8 mouse cellular contexts compared by ENCODE assay signal in genomic region chr4:119223696-119224095, GRCm38 (mm10). TPM values are rescaled to one million over a fixed set of nuclear protein-coding genes. Genes with fewer than 3 reads are reported as not detected.
DNase-seq lines count a peak whose midpoint lies in the region; ATAC-seq and TF ChIP-seq lines count a peak whose summit lies in the region.

No protein-coding gene starts in this region.

- no peaks in the 10 kb centered on the region for H3K27me3 ChIP-seq in forebrain, postnatal 0 days (ENCODE audit: insufficient read depth, low read length)
- H3K27me3 ChIP-seq in forebrain, embryonic 15.5 days, result no peaks in the 10 kb centered on the region
- H3K27me3 ChIP-seq in embryonic facial prominence, embryonic 11.5 days (ENCODE audit: control insufficient read depth, insufficient read depth, low read length), result no peaks in the 10 kb centered on the region
- H3K27me3 ChIP-seq in liver, adult 2 months (ENCODE audit: control insufficient read depth, insufficient read depth, low read length), result no peaks in the 10 kb centered on the region

- no peaks in the 10 kb centered on the region for H3K9me3 ChIP-seq in forebrain, postnatal 0 days (ENCODE audit: low read length)
- no peaks in the 10 kb centered on the region for H3K9me3 ChIP-seq in forebrain, embryonic 15.5 days
- no peaks in the 10 kb centered on the region for H3K9me3 ChIP-seq in embryonic facial prominence, embryonic 11.5 days (replicated peaks; ENCODE audit: control insufficient read depth, low read length)

- no peaks in the 10 kb centered on the region for H3K4me1 ChIP-seq in forebrain, postnatal 0 days (ENCODE audit: insufficient read depth)
- no peaks in the 10 kb centered on the region for H3K4me1 ChIP-seq in forebrain, embryonic 15.5 days
- H3K4me1 ChIP-seq in embryonic facial prominence, embryonic 11.5 days (ENCODE audit: control insufficient read depth, insufficient read depth, low read length), result no peaks in the 10 kb centered on the region
- peaks cover 23% of the 10 kb centered on the region for H3K4me1 ChIP-seq in liver, adult 2 months (ENCODE audit: control insufficient read depth, insufficient read depth, low read length)

- no peak overlapping the region for H3K9ac ChIP-seq in forebrain, postnatal 0 days
- H3K9ac ChIP-seq in forebrain, embryonic 15.5 days (replicated peaks), result no peak overlapping the region
- H3K9ac ChIP-seq in embryonic facial prominence, embryonic 11.5 days (replicated peaks; ENCODE audit: low read length), result no peak overlapping the region
- H3K9ac ChIP-seq in liver, adult 2 months (ENCODE audit: low read depth, low read length), result no peak overlapping the region

- 85% methylated on average over 1 of the region's 1 CpGs for WGBS in forebrain, postnatal 0 days
- WGBS in forebrain, embryonic 15.5 days, result 87% methylated on average over 1 of the region's 1 CpGs
- WGBS in embryonic facial prominence, embryonic 11.5 days, result 96% methylated on average over 1 of the region's 1 CpGs
- 53% methylated on average over 1 of the region's 1 CpGs for WGBS in liver, adult 2 months

- no peak overlapping the region for H3K4me3 ChIP-seq in forebrain, postnatal 0 days (ENCODE audit: low read depth, low read length)
- H3K4me3 ChIP-seq in forebrain, embryonic 15.5 days, result no peak overlapping the region
- H3K4me3 ChIP-seq in embryonic facial prominence, embryonic 11.5 days (ENCODE audit: low read depth, low read length), result no peak overlapping the region
- no peak overlapping the region for H3K4me3 ChIP-seq in liver, adult 2 months (ENCODE audit: insufficient read depth, low read depth, low read length)

- no peak overlapping the region for H3K27ac ChIP-seq in forebrain, postnatal 0 days (ENCODE audit: low read depth, low read length)
- no peak overlapping the region for H3K27ac ChIP-seq in forebrain, embryonic 15.5 days (replicated peaks)
- no peak overlapping the region for H3K27ac ChIP-seq in embryonic facial prominence, embryonic 11.5 days (replicated peaks; ENCODE audit: low read depth, low read length)
- no peak overlapping the region for H3K27ac ChIP-seq in liver, adult 2 months (replicated peaks; ENCODE audit: insufficient read depth, low read depth, low read length)

- peak; percentile 73 for TF ChIP-seq CTCF in forebrain, postnatal 0 days (IDR thresholded peaks at IDR 0.05; ENCODE audit: low read depth)
- TF ChIP-seq CTCF in liver, adult 2 months (IDR thresholded peaks at IDR 0.05; ENCODE audit: low read depth, low read length), result peak; percentile 74

- TF ChIP-seq POLR2A in liver, adult 2 months (IDR thresholded peaks at IDR 0.05; ENCODE audit: extremely low read depth, insufficient read depth, low read length), result no peak

- no peak overlapping the region for H3K4me2 ChIP-seq in forebrain, postnatal 0 days (ENCODE audit: low read depth)
- no peak overlapping the region for H3K4me2 ChIP-seq in forebrain, embryonic 15.5 days (replicated peaks)
- no peak overlapping the region for H3K4me2 ChIP-seq in embryonic facial prominence, embryonic 11.5 days (ENCODE audit: low read depth, low read length)

- peak; percentile 60; the same call in 1 of the 2 replicates for ATAC-seq in forebrain, postnatal 0 days
- no peak for ATAC-seq in forebrain, embryonic 15.5 days (replicated peaks)
- ATAC-seq in embryonic facial prominence, embryonic 11.5 days (replicated peaks; ENCODE audit: insufficient number of reproducible peaks, low FRiP score, low TSS enrichment, low read depth), result no peak

- no peak for DNase-seq in forebrain, postnatal 0 days
- peak; percentile 76 for DNase-seq in 3T3-L1 (ENCODE audit: low read depth, low spot score)
- DNase-seq in R1 (ENCODE audit: low read depth, low spot score), result peak; percentile 89
- peak; percentile 48 for DNase-seq in embryonic facial prominence, embryonic 11.5 days (ENCODE audit: low spot score)
- DNase-seq in liver, adult 2 months (ENCODE audit: extremely low read depth, low read depth, low spot score), result peak; percentile 64
- DNase-seq in retina, postnatal 7 days (ENCODE audit: low read depth, low spot score), result peak; percentile 54
- no peak for DNase-seq in gastrocnemius, adult 8-10 months (ENCODE audit: low spot score in 2 of 2)

- no peaks in the 10 kb centered on the region for H3K79me2 ChIP-seq in liver, adult 2 months (ENCODE audit: control insufficient read depth, insufficient read depth, low read length)

- peaks cover 37% of the 10 kb centered on the region for H3K36me3 ChIP-seq in forebrain, postnatal 0 days (ENCODE audit: insufficient read depth)
- peaks cover 34% of the 10 kb centered on the region for H3K36me3 ChIP-seq in forebrain, embryonic 15.5 days
- H3K36me3 ChIP-seq in embryonic facial prominence, embryonic 11.5 days (replicated peaks; ENCODE audit: control insufficient read depth, insufficient read depth, low read depth, low read length), result peaks cover 14% of the 10 kb centered on the region
- H3K36me3 ChIP-seq in liver, adult 2 months (ENCODE audit: control insufficient read depth, insufficient read depth, low read length), result peaks cover 15% of the 10 kb centered on the region; the same call in 1 of the 2 replicates

RNA-seq across cellular contexts. Expression of gene Tmem269, which starts 5.7 kb away (rescaled TPM):
- total RNA-seq in forebrain, postnatal 0 days (2014; rRNA removed), result 0.15 TPM in 1 of 2 replicates, not detected in the other
- polyA plus RNA-seq in forebrain, postnatal 0 days (2015; fragmentation: Nextera tagmentation; extraction: Ambion mirVana), result 0.62 and 0.65 TPM in 2 replicates
- polyA plus RNA-seq in forebrain, embryonic 15.5 days (2015; fragmentation: Nextera tagmentation; extraction: Ambion mirVana), result 0.17 and 0.78 TPM in 2 replicates
- polyA plus RNA-seq in embryonic facial prominence, embryonic 11.5 days (2014; fragmentation: Nextera tagmentation; extraction: Ambion mirVana), result not detected in 2 replicates
- 0.09 TPM in 1 of 2 replicates, not detected in the other for total RNA-seq in liver, adult 2 months (2014; rRNA removed)
- 0.06 TPM in 1 of 2 replicates, not detected in the other for polyA plus RNA-seq in liver, adult 2 months (2012; rRNA removed)
- total RNA-seq in gastrocnemius, adult 8-10 months (2022), result under 1 TPM in 1 of 4 experiments, not detected in 3; 0.24 TPM

RNA-seq across cellular contexts. Expression of gene AU022252, which starts 8.8 kb away (rescaled TPM):
- total RNA-seq in forebrain, postnatal 0 days (2014; rRNA removed), result 17.6 and 23.2 TPM in 2 replicates
- polyA plus RNA-seq in forebrain, postnatal 0 days (2015; fragmentation: Nextera tagmentation; extraction: Ambion mirVana), result 22.7 and 23.4 TPM in 2 replicates
- 31.5 and 32.8 TPM in 2 replicates for polyA plus RNA-seq in forebrain, embryonic 15.5 days (2015; fragmentation: Nextera tagmentation; extraction: Ambion mirVana)
- polyA plus RNA-seq in embryonic facial prominence, embryonic 11.5 days (2014; fragmentation: Nextera tagmentation; extraction: Ambion mirVana), result 35.1 and 39.9 TPM in 2 replicates
- total RNA-seq in liver, adult 2 months (2014; rRNA removed), result 23.6 and 25.2 TPM in 2 replicates
- polyA plus RNA-seq in liver, adult 2 months (2012; rRNA removed), result 16.6 and 23.3 TPM in 2 replicates
- 10 to 100 TPM; 29.7 to 35.6 (median 31.5) TPM for total RNA-seq in gastrocnemius, adult 8-10 months (2022)

RNA-seq across cellular contexts. Expression of gene P3h1, which starts 9.0 kb away (rescaled TPM):
- total RNA-seq in forebrain, postnatal 0 days (2014; rRNA removed), result 12.8 and 13.8 TPM in 2 replicates
- polyA plus RNA-seq in forebrain, postnatal 0 days (2015; fragmentation: Nextera tagmentation; extraction: Ambion mirVana), result 8.7 and 8.9 TPM in 2 replicates
- 8.3 and 9.2 TPM in 2 replicates for polyA plus RNA-seq in forebrain, embryonic 15.5 days (2015; fragmentation: Nextera tagmentation; extraction: Ambion mirVana)
- 20.0 and 22.8 TPM in 2 replicates for polyA plus RNA-seq in embryonic facial prominence, embryonic 11.5 days (2014; fragmentation: Nextera tagmentation; extraction: Ambion mirVana)
- total RNA-seq in liver, adult 2 months (2014; rRNA removed), result 6.7 and 8.8 TPM in 2 replicates
- 14.5 and 20.3 TPM in 2 replicates for polyA plus RNA-seq in liver, adult 2 months (2012; rRNA removed)
- 10 to 100 TPM; 10.6 to 12.0 (median 11.1) TPM for total RNA-seq in gastrocnemius, adult 8-10 months (2022)

RNA-seq across cellular contexts. Expression of gene Svbp, which starts 28.6 kb away (rescaled TPM):
- total RNA-seq in forebrain, postnatal 0 days (2014; rRNA removed), result 124 and 139 TPM in 2 replicates
- polyA plus RNA-seq in forebrain, postnatal 0 days (2015; fragmentation: Nextera tagmentation; extraction: Ambion mirVana), result 227 and 298 TPM in 2 replicates
- 256 and 267 TPM in 2 replicates for polyA plus RNA-seq in forebrain, embryonic 15.5 days (2015; fragmentation: Nextera tagmentation; extraction: Ambion mirVana)
- polyA plus RNA-seq in embryonic facial prominence, embryonic 11.5 days (2014; fragmentation: Nextera tagmentation; extraction: Ambion mirVana), result 174 and 184 TPM in 2 replicates
- 9.1 and 10.0 TPM in 2 replicates for total RNA-seq in liver, adult 2 months (2014; rRNA removed)
- polyA plus RNA-seq in liver, adult 2 months (2012; rRNA removed), result 11.9 and 14.8 TPM in 2 replicates
- 10 to 100 TPM in 2 of 4 experiments, 1 to 10 TPM in 2; 8.7 to 12.2 (median 10.1) TPM for total RNA-seq in gastrocnemius, adult 8-10 months (2022)

RNA-seq across cellular contexts. Expression of gene Cldn19, which starts 31.5 kb away (rescaled TPM):
- total RNA-seq in forebrain, postnatal 0 days (2014; rRNA removed), result 0.86 and 0.92 TPM in 2 replicates
- polyA plus RNA-seq in forebrain, postnatal 0 days (2015; fragmentation: Nextera tagmentation; extraction: Ambion mirVana), result 0.59 and 1.7 TPM in 2 replicates
- 0.70 and 1.0 TPM in 2 replicates for polyA plus RNA-seq in forebrain, embryonic 15.5 days (2015; fragmentation: Nextera tagmentation; extraction: Ambion mirVana)
- polyA plus RNA-seq in embryonic facial prominence, embryonic 11.5 days (2014; fragmentation: Nextera tagmentation; extraction: Ambion mirVana), result not detected in 2 replicates
- total RNA-seq in liver, adult 2 months (2014; rRNA removed), result not detected in 2 replicates
- not detected in 2 replicates for polyA plus RNA-seq in liver, adult 2 months (2012; rRNA removed)
- total RNA-seq in gastrocnemius, adult 8-10 months (2022), result 1 to 10 TPM in 2 of 4 experiments, under 1 TPM in 2; 0.46 to 1.1 (median 0.95) TPM

Comparison
In these comparisons a context has a peak if more than half of its experiments do, and no peak if none do; other contexts are left out.
1. DNase-seq: peak in 3T3-L1 (single experiment), R1 (single experiment), embryonic facial prominence, embryonic 11.5 days (single experiment), liver, adult 2 months (single experiment) and retina, postnatal 7 days (single experiment); none in forebrain, postnatal 0 days (single experiment) and gastrocnemius, adult 8-10 months (0 of 2).